Mouse (Mus musculus) hindbrain, postnatal 0 days (tissue): ENCODE results near the gene Gm10300. TPM values are rescaled to one million over a fixed set of nuclear protein-coding genes. Genes with fewer than 3 reads are reported as not detected.
A peak's percentile ranks its signal among the peaks of the same experiment; 100 is the strongest.

Source experiments
- ATAC-seq: fragments of 200-750 bp; cut with Nextera tagmentation; 2 replicates; pipeline ENCODE4 v1.8.0; 2017; ENCODE audit warnings: mild to moderate bottlenecking, moderate TSS enrichment, moderate library complexity
- DNase-seq: peaks from one replicate; pipeline ENCODE4 v3.0.0-alpha.2; 2015; ENCODE audit warnings: low spot score
- H3K27ac ChIP-seq: fragments of 300-500 bp; sonication (generic); 2 replicates; pipeline ENCODE4 v1.5.1; 2014; ENCODE audit warnings: mild to moderate bottlenecking
- H3K27me3 ChIP-seq: fragments of 300-500 bp; sonication (generic); 2 replicates; pipeline ENCODE4 v1.6.1; 2014; ENCODE audit warnings: low read length, mixed read lengths; ENCODE audit not compliant: insufficient read depth
- H3K36me3 ChIP-seq: fragments of 300-500 bp; sonication (generic); 2 replicates; pipeline ENCODE4 v1.6.1; 2014; ENCODE audit warnings: low read length, mixed read lengths; ENCODE audit not compliant: insufficient read depth
- H3K4me1 ChIP-seq: fragments of 300-500 bp; sonication (generic); 2 replicates; pipeline ENCODE4 v1.6.1; 2014; ENCODE audit warnings: antibody characterized with exemption, low read length, mixed read lengths; ENCODE audit not compliant: insufficient read depth
- H3K4me2 ChIP-seq: fragments of 300-500 bp; sonication (generic); 2 replicates; pipeline ENCODE4 v1.6.1; 2014; ENCODE audit warnings: low read depth, mild to moderate bottlenecking, low read length, moderate library complexity, mixed read lengths
- H3K4me3 ChIP-seq: fragments of 300-500 bp; sonication (generic); 2 replicates; pipeline ENCODE4 v1.5.1; 2014; ENCODE audit warnings: low read length
- H3K9ac ChIP-seq: fragments of 300-500 bp; sonication (generic); replicated peaks from 2 replicates; pipeline ENCODE4 v1.6.1; 2014; ENCODE audit warnings: mild to moderate bottlenecking, low read length, moderate library complexity, mixed read lengths
- H3K9me3 ChIP-seq: fragments of 300-500 bp; sonication (generic); 2 replicates; pipeline ENCODE4 v1.6.1; 2016; ENCODE audit warnings: low read length, mixed read lengths
- CTCF ChIP-seq: IDR thresholded peaks from 2 replicates; pipeline ENCODE4 v1.5.1; 2016; ENCODE audit warnings: antibody characterized with exemption, control low read depth, low read depth
- WGBS: fragments of 180-500 bp; shearing (Covaris S2); extraction: QIAGEN DNeasy Blood & Tissue Kit; methylation state at CpG from one replicate; pipeline ENCODE4 v1.1.7; 2014; 5-methylcytosine and 5-hydroxymethylcytosine counted together
- polyA plus RNA-seq: library from polyadenylated mRNA; unstranded; fragments of >200 nt; fragmentation: Nextera tagmentation; extraction: Ambion mirVana; gene quantifications from 2 replicates; pipeline ENCODE4 v1.2.1, GENCODE M21; 2015
- total RNA-seq: library from RNA; depleted of rRNA; stranded (reverse); fragments of >200 nt; gene quantifications from 2 replicates; pipeline ENCODE4 v1.2.3, GENCODE M21; 2014

Gene Gm10300
- total and polyA plus RNA-seq, 2 experiments from 2014 or later: not detected

- no peak overlapping the region for H3K9ac ChIP-seq
- H3K27ac ChIP-seq: no peak overlapping the region
- ATAC-seq: no peak
- no peaks in the 10 kb centered on the region; the same call in 1 of the 2 replicates for H3K4me1 ChIP-seq
- H3K4me3 ChIP-seq: no peak overlapping the region
- H3K4me2 ChIP-seq: no peak overlapping the region
- DNase-seq: no peak
- TF ChIP-seq CTCF: no peak
- WGBS: 72% methylated on average over 6 of the region's 6 CpGs
- H3K9me3 ChIP-seq: no peaks in the 10 kb centered on the region
- no peaks in the 10 kb centered on the region for H3K36me3 ChIP-seq
- no peaks in the 10 kb centered on the region for H3K27me3 ChIP-seq
These were observed 32.8 kb upstream of the Gm10300 start for GRCm38 (mm10) chr4:132041471-132042332.

- DNase-seq (no peak), ATAC-seq (no peak)
- Histone ChIP-seq H3K4me1 (no peaks in the 10 kb centered on the region; the same call in 1 of the 2 replicates), H3K9ac (no peak overlapping the region), H3K4me3 (no peak overlapping the region), H3K27ac (no peak overlapping the region), H3K9me3 (no peaks in the 10 kb centered on the region), H3K27me3 (no peaks in the 10 kb centered on the region), H3K4me2 (no peak overlapping the region), H3K36me3 (no peaks in the 10 kb centered on the region)
- 82% methylated on average over 3 of the region's 3 CpGs for WGBS
- TF ChIP-seq CTCF: no peak
These were observed 30.8 kb upstream of the Gm10300 start for GRCm38 (mm10) chr4:132043726-132044125.

- H3K4me2 ChIP-seq: peak overlapping the region; percentile 84
- TF ChIP-seq CTCF: no peak
- no peaks in the 10 kb centered on the region for H3K36me3 ChIP-seq
- DNase-seq (peak; percentile 74), ATAC-seq (peak; percentile 14; the same call in 1 of the 2 replicates)
- H3K4me1 ChIP-seq: no peaks in the 10 kb centered on the region
- peak overlapping the region; percentile 96 for H3K27ac ChIP-seq
- no peaks in the 10 kb centered on the region for H3K27me3 ChIP-seq
- no peaks in the 10 kb centered on the region for H3K9me3 ChIP-seq
- H3K9ac ChIP-seq: peak overlapping the region; percentile 97
- under 1% methylated on average over 63 of the region's 95 CpGs for whole genome bisulfite sequencing
- H3K4me3 ChIP-seq: peak overlapping the region; percentile 96
These were observed 26.2 kb upstream of the Gm10300 start for GRCm38 (mm10) chr4:132048011-132048991.

GRCm38 (mm10) chr4:132048995-132049404 is 25.5 kb upstream of the Gm10300 start:
- peak overlapping the region; percentile 96 for H3K27ac ChIP-seq
- WGBS: 0% methylated on average over 22 of the region's 46 CpGs
- H3K9me3 ChIP-seq: no peaks in the 10 kb centered on the region
- H3K4me3 ChIP-seq: peak overlapping the region; percentile 96
- H3K9ac ChIP-seq: peak overlapping the region; percentile 97
- TF ChIP-seq CTCF: no peak
- H3K27me3 ChIP-seq: no peaks in the 10 kb centered on the region
- peak; percentile 98 for DNase-seq
- ATAC-seq: peak; percentile 99
- H3K4me2 ChIP-seq: peak overlapping the region; percentile 84
- no peaks in the 10 kb centered on the region for H3K4me1 ChIP-seq
- H3K36me3 ChIP-seq: no peaks in the 10 kb centered on the region

- Histone ChIP-seq H3K4me1 (no peaks in the 10 kb centered on the region), H3K4me2 (peak overlapping the region; percentile 84), H3K27ac (peak overlapping the region; percentile 26; the same call in 1 of the 2 replicates), H3K4me3 (peak overlapping the region; percentile 96), H3K9ac (no peak overlapping the region), H3K27me3 (no peaks in the 10 kb centered on the region), H3K9me3 (no peaks in the 10 kb centered on the region), H3K36me3 (no peaks in the 10 kb centered on the region)
- TF ChIP-seq CTCF: no peak
- ATAC-seq (no peak), DNase-seq (peak; percentile 20)
- WGBS: 9% methylated on average over 14 of the region's 15 CpGs
These were observed 24.8 kb upstream of the Gm10300 start for GRCm38 (mm10) chr4:132049549-132050200.
